Comparison of ENCODE assay signal across 18 mouse cellular contexts in genomic region chr4:151226496-151226895, GRCm38 (mm10).
DNase-seq lines count a peak whose midpoint lies in the region; ATAC-seq lines count a peak whose summit lies in the region.
"Had no signal": no experiment of that assay in that cellular context is flagged by ENCODE, and none has a peak within 500 bp of the region (broad histone marks: within the 10 kb centered on the region; RNA-seq: fewer than 3 reads in every experiment).

No protein-coding gene starts in this region.

- no peaks in the 10 kb centered on the region for H3K9me3 ChIP-seq in embryonic facial prominence, embryonic 11.5 days (replicated peaks; ENCODE audit: control insufficient read depth, low read length)
- H3K9me3 ChIP-seq in embryonic facial prominence, embryonic 10.5 days: no peaks in the 10 kb centered on the region
- no peaks in the 10 kb centered on the region for H3K9me3 ChIP-seq in neural tube, embryonic 12.5 days
- no peaks in the 10 kb centered on the region for H3K9me3 ChIP-seq in intestine, embryonic 16.5 days (ENCODE audit: control insufficient read depth, low read length)
- H3K9me3 ChIP-seq: embryonic facial prominence, embryonic 13.5 days had no signal

- intact Hi-C loops in left cerebral cortex, postnatal 4 days (cut with DNase I): no loop called here

- H3K36me3 ChIP-seq in embryonic facial prominence, embryonic 11.5 days (replicated peaks; ENCODE audit: control insufficient read depth, insufficient read depth, low read depth, low read length): no peaks in the 10 kb centered on the region
- H3K36me3 ChIP-seq in embryonic facial prominence, embryonic 10.5 days (replicated peaks): no peaks in the 10 kb centered on the region
- H3K36me3 ChIP-seq in neural tube, embryonic 12.5 days: no peaks in the 10 kb centered on the region
- no peaks in the 10 kb centered on the region for H3K36me3 ChIP-seq in intestine, embryonic 16.5 days (ENCODE audit: control insufficient read depth, insufficient read depth, low read length)
- H3K36me3 ChIP-seq: embryonic facial prominence, embryonic 13.5 days had no signal

- no peaks in the 10 kb centered on the region for H3K4me1 ChIP-seq in embryonic facial prominence, embryonic 11.5 days (ENCODE audit: control insufficient read depth, insufficient read depth, low read length)
- peaks cover 12% of the 10 kb centered on the region for H3K4me1 ChIP-seq in embryonic facial prominence, embryonic 10.5 days
- H3K4me1 ChIP-seq in neural tube, embryonic 12.5 days: peaks cover 29% of the 10 kb centered on the region
- no peaks in the 10 kb centered on the region for H3K4me1 ChIP-seq in intestine, embryonic 16.5 days (ENCODE audit: control insufficient read depth, insufficient read depth, low read length)

- DNase-seq in embryonic facial prominence, embryonic 11.5 days (ENCODE audit: low spot score): no peak
- no peak for DNase-seq in embryonic facial prominence, embryonic 10.5 days (ENCODE audit: low spot score)
- DNase-seq in left cerebral cortex, postnatal 4 days: peak; percentile 37
- no peak for DNase-seq in left cerebral cortex, adult 11 months (ENCODE audit: low spot score)
- DNase-seq in embryo, embryonic 10.5 days (ENCODE audit: low spot score): peak; percentile 23
- no peak for DNase-seq in spleen, adult 18-20 months
- DNase-seq: adrenal gland, postnatal 36 days; cerebellum, adult 11-12 months; cerebellum, postnatal 14 days; kidney, adult 11 months; liver; right cerebral cortex, postnatal 14 days; thymus, postnatal 36 days had no signal

- 36% methylated on average over 9 of the region's 9 CpGs for WGBS in embryonic facial prominence, embryonic 11.5 days
- WGBS in embryonic facial prominence, embryonic 10.5 days: 48% methylated on average over 9 of the region's 9 CpGs
- WGBS in neural tube, embryonic 12.5 days: 8% methylated on average over 9 of the region's 9 CpGs
- 48% methylated on average over 9 of the region's 9 CpGs for WGBS in intestine, embryonic 16.5 days

- no peak overlapping the region for H3K9ac ChIP-seq in embryonic facial prominence, embryonic 11.5 days (replicated peaks; ENCODE audit: low read length)
- H3K9ac ChIP-seq in neural tube, embryonic 12.5 days: no peak overlapping the region
- H3K9ac ChIP-seq in intestine, embryonic 16.5 days (ENCODE audit: low read depth, low read length): no peak overlapping the region
- H3K9ac ChIP-seq: embryonic facial prominence, embryonic 13.5 days had no signal

- H3K27ac ChIP-seq in embryonic facial prominence, embryonic 11.5 days (replicated peaks; ENCODE audit: low read depth, low read length): no peak overlapping the region
- H3K27ac ChIP-seq in embryonic facial prominence, embryonic 10.5 days (replicated peaks): no peak overlapping the region
- no peak overlapping the region for H3K27ac ChIP-seq in neural tube, embryonic 12.5 days
- H3K27ac ChIP-seq in intestine, embryonic 16.5 days (ENCODE audit: low read length): no peak overlapping the region
- H3K27ac ChIP-seq: embryonic facial prominence, embryonic 13.5 days had no signal

- H3K27me3 ChIP-seq in embryonic facial prominence, embryonic 11.5 days (ENCODE audit: control insufficient read depth, insufficient read depth, low read length): no peaks in the 10 kb centered on the region
- H3K27me3 ChIP-seq in embryonic facial prominence, embryonic 10.5 days (replicated peaks; ENCODE audit: low read depth, poor library complexity, severe bottlenecking): peaks cover 5% of the 10 kb centered on the region; the same call in 1 of the 2 replicates
- H3K27me3 ChIP-seq in neural tube, embryonic 12.5 days (replicated peaks): peaks cover 7% of the 10 kb centered on the region; the same call in 1 of the 2 replicates
- no peaks in the 10 kb centered on the region for H3K27me3 ChIP-seq in intestine, embryonic 16.5 days (replicated peaks; ENCODE audit: control insufficient read depth, insufficient read depth, low read length)
- H3K27me3 ChIP-seq: embryonic facial prominence, embryonic 13.5 days had no signal

- ATAC-seq in embryonic facial prominence, embryonic 11.5 days (replicated peaks; ENCODE audit: insufficient number of reproducible peaks, low FRiP score, low TSS enrichment, low read depth): no peak
- peak; percentile 38; the same call in 1 of the 2 replicates for ATAC-seq in neural tube, embryonic 12.5 days (ENCODE audit: low FRiP score, low read depth)
- ATAC-seq in intestine, embryonic 16.5 days: no peak
- ATAC-seq: lung, postnatal 0 days had no signal

- peak overlapping the region; percentile 13; the same call in 1 of the 2 replicates for H3K4me2 ChIP-seq in embryonic facial prominence, embryonic 11.5 days (ENCODE audit: low read depth, low read length)
- H3K4me2 ChIP-seq in neural tube, embryonic 12.5 days (replicated peaks): no peak overlapping the region
- H3K4me2 ChIP-seq in intestine, embryonic 16.5 days (ENCODE audit: low read depth, low read length): no peak overlapping the region
- H3K4me2 ChIP-seq: embryonic facial prominence, embryonic 13.5 days had no signal

- H3K4me3 ChIP-seq in embryonic facial prominence, embryonic 11.5 days (ENCODE audit: low read depth, low read length): no peak overlapping the region
- no peak overlapping the region for H3K4me3 ChIP-seq in embryonic facial prominence, embryonic 10.5 days
- H3K4me3 ChIP-seq in neural tube, embryonic 12.5 days: no peak overlapping the region
- no peak overlapping the region for H3K4me3 ChIP-seq in intestine, embryonic 16.5 days (ENCODE audit: low read length)
- H3K4me3 ChIP-seq: embryonic facial prominence, embryonic 13.5 days; myocyte had no signal

Comparison
In these comparisons a context has a peak if more than half of its experiments do, and no peak if none do; other contexts are left out.
1. DNase-seq: peak in left cerebral cortex, postnatal 4 days (single experiment) and embryo, embryonic 10.5 days (single experiment); none in embryonic facial prominence, embryonic 11.5 days (single experiment), embryonic facial prominence, embryonic 10.5 days (single experiment), left cerebral cortex, adult 11 months (single experiment) and spleen, adult 18-20 months (0 of 2).